Mouse (Mus musculus): Measurements from ENCODE around the gene Hsf2bp. TPM values are rescaled to one million over a fixed set of nuclear protein-coding genes. Genes with fewer than 3 reads are reported as not detected.
A peak's percentile ranks its signal among the peaks of the same experiment; 100 is the strongest.

The Hsf2bp gene
- polyA plus RNA-seq, 1 experiment, result not detected

GRCm38 (mm10) chr17:32061219-32061618 is 25.1 kb upstream of the Hsf2bp start:
- no peak for TF ChIP-seq POLR2A (IDR thresholded peaks at IDR 0.05; ENCODE audit: borderline replicate concordance, low read depth, low read length)
- no peak for TF ChIP-seq CTCF (IDR thresholded peaks at IDR 0.05; ENCODE audit: low read depth, low read length)
- Histone ChIP-seq H3K4me3 (ENCODE audit: insufficient read depth, low read length) (no peak overlapping the region), H3K4me1 (ENCODE audit: control insufficient read depth, insufficient read depth, low read length) (peaks cover 15% of the 10 kb centered on the region), H3K27ac (ENCODE audit: insufficient read depth, low read depth, low read length) (no peak overlapping the region)

DNA sequence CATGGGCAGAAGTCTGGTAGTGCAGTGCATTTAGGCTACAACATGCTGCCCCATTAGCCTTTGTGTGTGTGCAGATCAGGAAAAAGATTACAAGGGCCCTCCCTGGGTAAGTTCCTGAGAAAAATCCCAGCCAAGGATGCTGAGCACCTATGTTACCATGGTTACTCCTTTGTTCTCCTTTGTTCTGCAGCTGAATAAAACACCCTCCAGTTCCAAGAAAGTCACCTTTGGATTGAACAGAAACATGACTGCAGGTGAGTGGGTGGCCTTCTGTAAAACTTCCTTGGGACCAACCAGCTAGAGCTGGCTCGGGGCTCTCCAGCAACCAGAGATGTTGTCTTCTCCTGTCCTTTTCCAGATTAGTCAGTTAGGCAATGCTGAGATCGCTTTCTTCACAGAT is 22.9 kb upstream of the Hsf2bp start:
- Histone ChIP-seq H3K27ac (ENCODE audit: insufficient read depth, low read depth, low read length) (no peak overlapping the region), H3K4me3 (ENCODE audit: insufficient read depth, low read length) (no peak overlapping the region), H3K4me1 (ENCODE audit: control insufficient read depth, insufficient read depth, low read length) (peaks cover 5% of the 10 kb centered on the region)
- TF ChIP-seq POLR2A (IDR thresholded peaks at IDR 0.05; ENCODE audit: borderline replicate concordance, low read depth, low read length) (no peak), CTCF (IDR thresholded peaks at IDR 0.05; ENCODE audit: low read depth, low read length) (no peak)

DNA sequence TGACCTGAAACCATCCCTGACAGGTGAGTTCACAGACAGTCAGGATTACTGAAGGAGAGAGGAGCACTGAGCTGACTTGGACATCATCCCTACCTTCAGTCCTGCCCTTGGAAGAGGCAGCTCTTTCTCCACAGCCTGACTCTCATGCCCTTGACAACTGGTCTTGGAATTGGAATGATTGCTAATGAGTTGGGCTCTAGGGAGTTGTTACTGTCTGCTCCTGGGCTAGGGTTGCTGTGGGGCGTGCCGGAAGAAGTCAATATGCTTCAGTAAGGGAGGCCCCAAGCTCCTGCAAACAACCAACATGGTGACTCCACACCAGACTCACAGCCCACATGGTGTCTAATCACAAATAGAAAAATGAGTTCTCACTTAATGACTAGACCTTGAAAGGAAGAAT is 21.7 kb upstream of the Hsf2bp start:
- TF ChIP-seq POLR2A (IDR thresholded peaks at IDR 0.05; ENCODE audit: borderline replicate concordance, low read depth, low read length) (no peak), CTCF (IDR thresholded peaks at IDR 0.05; ENCODE audit: low read depth, low read length) (no peak)
- Histone ChIP-seq H3K4me3 (ENCODE audit: insufficient read depth, low read length) (no peak overlapping the region), H3K27ac (ENCODE audit: insufficient read depth, low read depth, low read length) (no peak overlapping the region), H3K4me1 (ENCODE audit: control insufficient read depth, insufficient read depth, low read length) (no peaks in the 10 kb centered on the region)

DNA sequence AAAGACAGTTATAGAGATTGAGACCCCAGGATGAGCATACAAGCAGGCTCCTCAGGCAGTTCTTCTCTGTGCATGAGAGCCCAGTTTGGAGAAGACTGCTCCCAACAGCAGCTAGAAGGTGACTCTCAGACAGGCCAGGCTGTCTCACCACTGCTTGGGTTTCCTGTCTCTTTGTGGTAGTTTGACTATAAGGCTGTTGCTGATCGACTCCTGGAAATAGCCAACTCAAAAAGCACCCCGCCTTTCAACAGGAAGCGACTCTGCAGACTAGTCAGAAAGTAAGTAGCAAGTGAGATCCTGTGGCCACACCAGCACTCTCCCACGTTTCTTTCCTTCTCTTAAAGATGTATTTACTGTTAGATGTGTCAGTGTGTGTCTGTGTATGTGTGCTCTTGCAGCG is 17.5 kb upstream of the Hsf2bp start:
- H3K27ac ChIP-seq (ENCODE audit: insufficient read depth, low read depth, low read length), result no peak overlapping the region
- peaks cover 17% of the 10 kb centered on the region for H3K4me1 ChIP-seq (ENCODE audit: control insufficient read depth, insufficient read depth, low read length)
- TF ChIP-seq POLR2A (IDR thresholded peaks at IDR 0.05; ENCODE audit: borderline replicate concordance, low read depth, low read length) (no peak), CTCF (IDR thresholded peaks at IDR 0.05; ENCODE audit: low read depth, low read length) (no peak)
- no peak overlapping the region for H3K4me3 ChIP-seq (ENCODE audit: insufficient read depth, low read length)

GRCm38 (mm10) chr17:32052237-32053080 is 16.3 kb upstream of the Hsf2bp start:
- TF ChIP-seq CTCF (IDR thresholded peaks at IDR 0.05; ENCODE audit: low read depth, low read length) (no peak), POLR2A (IDR thresholded peaks at IDR 0.05; ENCODE audit: borderline replicate concordance, low read depth, low read length) (no peak)
- no peak overlapping the region for H3K4me3 ChIP-seq (ENCODE audit: insufficient read depth, low read length)
- H3K4me1 ChIP-seq (ENCODE audit: control insufficient read depth, insufficient read depth, low read length), result peaks cover 17% of the 10 kb centered on the region
- H3K27ac ChIP-seq (ENCODE audit: insufficient read depth, low read depth, low read length), result no peak overlapping the region

- H3K4me3 ChIP-seq (ENCODE audit: insufficient read depth, low read length), result no peak overlapping the region
- no peak overlapping the region for H3K27ac ChIP-seq (ENCODE audit: insufficient read depth, low read depth, low read length)
- H3K4me1 ChIP-seq (ENCODE audit: control insufficient read depth, insufficient read depth, low read length), result peaks cover 28% of the 10 kb centered on the region
- TF ChIP-seq POLR2A (IDR thresholded peaks at IDR 0.05; ENCODE audit: borderline replicate concordance, low read depth, low read length), result no peak
- TF ChIP-seq CTCF (IDR thresholded peaks at IDR 0.05; ENCODE audit: low read depth, low read length), result no peak
These were observed 14.5 kb upstream of the Hsf2bp start for GRCm38 (mm10) chr17:32050609-32051008.

DNA sequence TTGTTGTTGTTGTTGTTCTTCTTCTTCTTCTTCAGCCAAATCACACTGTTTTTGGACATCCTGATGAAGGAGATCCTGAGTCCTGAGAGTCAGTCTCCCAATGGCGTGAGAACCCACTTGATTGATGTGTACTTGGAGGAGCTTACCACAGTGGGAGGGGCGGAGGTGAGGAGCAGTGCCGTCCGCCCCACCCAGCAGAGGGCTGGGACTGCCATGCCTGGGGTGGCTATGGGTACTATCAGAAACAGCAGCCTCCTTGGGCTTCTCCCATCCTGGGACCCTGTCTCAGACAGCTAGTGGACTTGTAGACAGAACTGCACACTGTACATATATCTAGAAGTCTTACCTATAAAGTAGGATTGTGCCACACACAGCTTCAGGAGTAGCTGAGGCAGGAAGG is 13.8 kb upstream of the Hsf2bp start:
- H3K4me1 ChIP-seq (ENCODE audit: control insufficient read depth, insufficient read depth, low read length), result peaks cover 28% of the 10 kb centered on the region
- TF ChIP-seq CTCF (IDR thresholded peaks at IDR 0.05; ENCODE audit: low read depth, low read length) (no peak), POLR2A (IDR thresholded peaks at IDR 0.05; ENCODE audit: borderline replicate concordance, low read depth, low read length) (no peak)
- H3K27ac ChIP-seq (ENCODE audit: insufficient read depth, low read depth, low read length), result no peak overlapping the region
- no peak overlapping the region for H3K4me3 ChIP-seq (ENCODE audit: insufficient read depth, low read length)

DNA sequence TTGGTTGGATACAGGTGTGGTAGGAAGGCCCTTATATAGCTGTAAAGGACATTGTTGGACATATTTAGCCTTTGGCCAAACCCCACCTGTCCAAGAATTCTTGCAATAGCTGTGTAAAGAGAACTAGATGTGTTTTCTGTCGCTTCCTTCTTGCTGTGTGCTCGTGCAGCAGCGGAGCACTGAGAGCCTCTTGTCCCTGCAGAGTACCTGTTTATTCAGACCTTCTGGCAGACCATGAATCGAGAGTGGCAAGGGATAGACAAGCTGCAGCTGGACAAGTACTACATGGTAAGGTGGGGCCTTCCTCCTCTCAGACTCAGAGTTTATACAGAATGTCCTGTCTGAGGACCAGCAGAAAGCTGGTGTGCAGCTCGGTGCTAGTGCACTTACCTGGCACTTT is 12.2 kb upstream of the Hsf2bp start:
- Histone ChIP-seq H3K27ac (ENCODE audit: insufficient read depth, low read depth, low read length) (no peak overlapping the region), H3K4me1 (ENCODE audit: control insufficient read depth, insufficient read depth, low read length) (peaks cover 29% of the 10 kb centered on the region), H3K4me3 (ENCODE audit: insufficient read depth, low read length) (no peak overlapping the region)
- no peak for TF ChIP-seq POLR2A (IDR thresholded peaks at IDR 0.05; ENCODE audit: borderline replicate concordance, low read depth, low read length)
- TF ChIP-seq CTCF (IDR thresholded peaks at IDR 0.05; ENCODE audit: low read depth, low read length), result no peak

- no peak overlapping the region for H3K4me3 ChIP-seq (ENCODE audit: insufficient read depth, low read length)
- TF ChIP-seq CTCF (IDR thresholded peaks at IDR 0.05; ENCODE audit: low read depth, low read length) (no peak), POLR2A (IDR thresholded peaks at IDR 0.05; ENCODE audit: borderline replicate concordance, low read depth, low read length) (no peak)
- H3K27ac ChIP-seq (ENCODE audit: insufficient read depth, low read depth, low read length), result no peak overlapping the region
- peaks cover 21% of the 10 kb centered on the region for H3K4me1 ChIP-seq (ENCODE audit: control insufficient read depth, insufficient read depth, low read length)
These were observed 10.4 kb upstream of the Hsf2bp start for GRCm38 (mm10) chr17:32046541-32046940.

- 0 out of 2 replicates have a peak overlapping the region, but pooled peaks have one; percentile 13 for H3K4me3 ChIP-seq (ENCODE audit: insufficient read depth, low read length)
- peak overlapping the region; percentile 36 for H3K27ac ChIP-seq (ENCODE audit: insufficient read depth, low read depth, low read length)
- no peak for TF ChIP-seq CTCF (IDR thresholded peaks at IDR 0.05; ENCODE audit: low read depth, low read length)
- TF ChIP-seq POLR2A (IDR thresholded peaks at IDR 0.05; ENCODE audit: borderline replicate concordance, low read depth, low read length), result no peak
- H3K4me1 ChIP-seq (ENCODE audit: control insufficient read depth, insufficient read depth, low read length), result peaks cover 31% of the 10 kb centered on the region
These were observed 4.1 kb upstream of the Hsf2bp start for GRCm38 (mm10) chr17:32040263-32040662.

Data from bone marrow macrophage, adult 2 months (primary cell).